In genomic region chr10:5823740-5824491, GRCm38 (mm10) we compare ENCODE assay signal across 8 mouse cellular contexts. TPM values are rescaled to one million over a fixed set of nuclear protein-coding genes. Genes with fewer than 3 reads are reported as not detected.
A peak's percentile ranks its signal among the peaks of the same experiment; 100 is the strongest.
DNase-seq lines count a peak whose midpoint lies in the region; ATAC-seq lines count a peak whose summit lies in the region.

TSS of gene Mtrf1l (minus strand) at chr10:5823910.

- under 1% methylated on average over 46 of the region's 47 CpGs for WGBS in hindbrain, embryonic 15.5 days

- H3K27ac ChIP-seq in hindbrain, embryonic 15.5 days (replicated peaks): peak within 1 kb of the TSS; percentile 88

- peaks cover 21% of the 10 kb centered on the region for H3K4me1 ChIP-seq in hindbrain, embryonic 15.5 days (replicated peaks)

- H3K36me3 ChIP-seq in hindbrain, embryonic 15.5 days: peaks cover 14% of the 10 kb centered on the region

- peak within 1 kb of the TSS; percentile 82 for H3K4me2 ChIP-seq in hindbrain, embryonic 15.5 days

- peak within 1 kb of the TSS; percentile 92 for H3K9ac ChIP-seq in hindbrain, embryonic 15.5 days

- H3K27me3 ChIP-seq in hindbrain, embryonic 15.5 days: no peaks in the 10 kb centered on the region

- H3K9me3 ChIP-seq in hindbrain, embryonic 15.5 days: no peaks in the 10 kb centered on the region

- peak within 1 kb of the TSS; percentile 89 for H3K4me3 ChIP-seq in hindbrain, embryonic 15.5 days

- peak; percentile 98 for ATAC-seq in hindbrain, embryonic 15.5 days (ENCODE audit: low FRiP score, low read depth)

- DNase-seq in T-cell, adult 2 months (ENCODE audit: low spot score): peak; percentile 98
- DNase-seq in cerebellum, postnatal 36 days: peak; percentile 89 to 94
- peak; percentile 93 to 94 for DNase-seq in frontal cortex, postnatal 36 days (ENCODE audit: low spot score in 2 of 2)
- peak; percentile 92 for DNase-seq in left cerebral cortex, adult 11 months (ENCODE audit: low spot score)
- DNase-seq in lung, postnatal 4 days: peak; percentile 98
- peak; percentile 94 for DNase-seq in retina, postnatal 7 days (ENCODE audit: low read depth, low spot score)
- peak; percentile 91 for DNase-seq in urinary bladder, adult 2 months (ENCODE audit: low spot score)

RNA-seq across cellular contexts. Expression of gene Mtrf1l, which starts in this region (rescaled TPM):
- polyA plus RNA-seq in hindbrain, embryonic 15.5 days (2015; fragmentation: Nextera tagmentation; extraction: Ambion mirVana): 10.6 and 12.3 TPM in 2 replicates
- 5.8 and 7.4 TPM in 2 replicates for polyA plus RNA-seq in urinary bladder, adult 2 months (2012; rRNA removed)

Comparison
In these comparisons a context has a peak if more than half of its experiments do, and no peak if none do; other contexts are left out.
1. Peak in every context shown above with its lines: DNase-seq, ATAC-seq, H3K4me3 ChIP-seq and H3K27ac ChIP-seq.